Mouse (Mus musculus): ENCODE measurements around the gene Cnot1.

- no peak for TF ChIP-seq HCFC1 (IDR thresholded peaks at IDR 0.05; ENCODE audit: borderline replicate concordance, insufficient read depth, low read length)
- TF ChIP-seq ZNF384 (IDR thresholded peaks at IDR 0.05; ENCODE audit: low read depth, low read length) = no peak
- TF ChIP-seq ZC3H11A (IDR thresholded peaks at IDR 0.05; ENCODE audit: borderline replicate concordance, low read depth, low read length) = no peak
- TF ChIP-seq CHD2 (IDR thresholded peaks at IDR 0.05; ENCODE audit: low read depth, low read length) = no peak
These were observed 65.5 kb downstream of the Cnot1 start for GRCm38 (mm10) chr8:95741732-95742131.

Measured in ES-E14 (cell line).